Mouse (Mus musculus): ENCODE measurements around the gene Picalm.
"Not testable (repeated sequence)": the region's sequence is repeated elsewhere in the genome, so short reads cannot be mapped to it uniquely, and the experiment has no call there.

Picalm gene

DNA sequence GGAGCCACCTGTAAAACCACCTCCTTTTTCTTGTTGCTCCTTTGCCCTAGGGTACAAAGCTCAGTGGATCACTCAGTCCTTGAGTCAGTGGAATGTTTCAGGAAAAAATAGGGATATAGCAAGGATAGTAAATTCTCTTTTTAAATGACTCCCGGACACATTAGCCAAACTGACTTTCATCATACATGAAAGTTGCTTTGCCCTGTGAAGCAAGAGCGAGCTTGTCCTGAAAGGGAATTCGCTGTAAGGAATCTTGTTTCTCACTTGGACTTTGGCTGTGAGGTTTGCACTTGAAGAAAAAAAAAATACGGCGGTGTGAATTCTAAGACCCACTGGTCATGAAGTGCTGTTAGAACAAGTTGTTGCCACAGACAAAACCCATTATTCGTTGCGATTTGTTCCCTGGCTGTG lies 1.8 kb downstream of the Picalm start:
- no peak for DNase-seq (ENCODE audit: low read depth, low spot score)

- no peak for DNase-seq (ENCODE audit: low read depth, low spot score)
Measured at GRCm38 (mm10) chr7:90132322-90132721, 2.3 kb downstream of the Picalm start.

DNA sequence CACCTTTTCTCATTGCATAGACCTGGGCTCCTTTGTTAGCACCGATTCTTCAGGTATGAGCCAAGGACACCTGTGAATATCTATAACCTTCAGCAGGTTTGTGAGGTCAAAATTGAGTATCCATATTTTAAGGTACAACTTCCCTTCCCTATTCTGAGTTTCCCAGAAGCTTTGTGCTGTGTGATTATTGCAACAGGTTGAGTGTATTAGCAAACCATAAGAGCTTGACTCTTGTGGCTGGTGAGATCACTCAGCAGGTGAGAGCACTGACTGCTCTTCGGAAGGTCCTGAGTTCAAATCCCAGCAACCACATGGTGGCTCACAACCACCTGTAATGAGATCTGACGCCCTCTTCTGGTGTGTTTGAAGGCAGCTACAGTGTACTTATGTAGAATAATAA lies 6.7 kb downstream of the Picalm start:
- no peak for DNase-seq (ENCODE audit: low read depth, low spot score)

GRCm38 (mm10) chr7:90138359-90138758 lies 8.3 kb downstream of the Picalm start:
- DNase-seq (ENCODE audit: low read depth, low spot score): no peak

GRCm38 (mm10) chr7:90140290-90140689 lies 10.3 kb downstream of the Picalm start:
- no peak for DNase-seq (ENCODE audit: low read depth, low spot score)

DNA sequence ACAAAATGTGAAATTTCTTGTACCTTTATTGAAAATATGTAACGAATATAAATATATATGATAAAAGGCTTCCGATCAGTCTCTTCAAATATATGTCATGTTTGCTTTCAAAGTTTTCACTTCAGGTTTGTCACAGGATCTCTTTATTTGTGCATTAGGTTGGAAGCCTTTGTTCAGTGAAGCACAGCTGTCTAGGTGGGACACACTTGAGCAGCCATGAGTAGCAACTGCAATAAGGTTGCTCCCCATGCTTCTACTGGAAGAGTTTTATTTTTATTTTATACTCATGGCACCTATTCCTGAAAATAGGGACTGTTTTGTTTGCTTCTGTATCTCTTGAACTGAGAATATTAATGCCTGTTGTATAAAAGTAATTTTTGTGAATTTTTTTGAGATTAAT lies 14.3 kb downstream of the Picalm start:
- peak; percentile 57 for DNase-seq (ENCODE audit: low read depth, low spot score)

GRCm38 (mm10) chr7:90144971-90145370 lies 15.0 kb downstream of the Picalm start:
- DNase-seq (ENCODE audit: low read depth, low spot score): no peak

DNA sequence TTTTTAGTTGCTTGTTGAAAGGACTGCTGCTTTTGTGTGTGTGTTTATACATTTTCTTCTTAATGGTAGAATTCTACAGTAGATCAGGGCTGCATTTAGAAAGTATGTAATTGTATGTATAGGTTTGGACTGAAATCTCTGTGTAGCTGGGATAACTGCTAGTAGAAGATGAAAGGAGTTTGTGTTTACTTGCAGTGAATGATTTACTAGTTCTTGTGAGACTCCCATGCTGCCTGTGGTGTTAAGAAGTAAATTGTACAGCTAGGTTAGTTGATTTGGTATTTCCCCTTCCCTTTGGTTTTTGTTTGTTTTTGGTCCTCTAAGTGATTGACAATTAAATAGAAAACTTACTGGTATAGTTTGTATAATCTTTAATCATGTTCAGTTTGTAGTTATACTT lies 15.4 kb downstream of the Picalm start:
- no peak for DNase-seq (ENCODE audit: low read depth, low spot score)

DNA sequence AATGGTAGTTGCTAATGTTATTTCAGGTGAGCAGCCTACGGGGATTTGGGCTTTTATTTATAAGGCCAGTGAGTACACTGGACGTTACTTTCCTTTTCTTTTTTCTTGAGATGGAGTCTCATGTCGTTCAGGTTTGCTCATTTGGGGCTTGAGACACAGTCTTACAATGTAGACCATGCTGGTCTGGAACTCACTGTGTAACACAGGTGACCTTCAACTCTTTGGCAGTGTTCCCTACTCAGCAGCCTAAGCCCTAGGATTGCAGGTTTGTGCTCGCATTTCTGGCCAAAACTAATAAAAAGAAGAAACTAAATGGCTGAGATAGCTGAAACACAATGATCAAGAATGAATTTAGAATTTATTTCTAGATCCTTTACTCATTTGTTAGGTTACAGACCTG lies 15.9 kb downstream of the Picalm start:
- DNase-seq (ENCODE audit: low read depth, low spot score): no peak

- DNase-seq (ENCODE audit: low read depth, low spot score): peak; percentile 42
Measured at GRCm38 (mm10) chr7:90146321-90146720, 16.3 kb downstream of the Picalm start.

GRCm38 (mm10) chr7:90148023-90148422 lies 18.0 kb downstream of the Picalm start:
- no peak for DNase-seq (ENCODE audit: low read depth, low spot score)

DNA sequence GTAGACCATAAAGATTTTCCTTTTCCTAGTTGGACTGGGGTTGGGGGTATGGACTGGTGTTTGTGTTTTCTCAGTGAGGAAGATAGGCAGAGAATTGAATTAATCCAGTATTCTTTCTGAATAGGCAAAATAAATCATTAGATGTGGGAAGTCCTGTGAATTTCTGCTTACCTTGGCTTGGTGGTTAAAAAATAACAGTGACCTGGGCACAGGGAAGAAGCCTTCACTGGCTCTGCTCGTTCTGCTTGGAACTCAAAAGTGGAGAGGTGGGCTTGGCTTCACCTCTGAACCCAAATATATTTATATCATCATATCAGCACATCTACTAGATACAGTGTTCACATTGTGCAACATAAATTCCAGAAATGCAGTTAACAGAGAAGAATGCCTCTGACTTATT lies 18.5 kb downstream of the Picalm start:
- no peak for DNase-seq (ENCODE audit: low read depth, low spot score)

DNA sequence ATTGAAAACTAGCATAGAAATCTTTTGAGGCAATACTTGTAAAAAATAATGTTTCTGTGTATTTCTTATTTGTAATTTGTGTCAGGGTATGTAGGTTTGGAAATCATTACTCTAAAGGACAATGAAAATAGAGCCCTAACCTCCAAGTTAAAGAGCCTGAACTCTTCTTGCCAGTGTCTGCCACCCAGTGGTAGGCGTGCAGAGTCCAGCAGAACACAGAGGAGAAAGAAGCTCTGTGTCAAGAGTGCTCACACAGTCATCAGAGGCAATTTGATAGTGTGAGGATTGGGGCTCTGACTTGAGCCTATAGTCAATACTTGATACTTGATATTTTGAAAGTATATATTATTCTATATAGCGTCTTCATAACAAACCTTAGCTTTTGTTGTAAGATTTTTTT lies 20.3 kb downstream of the Picalm start:
- DNase-seq (ENCODE audit: low read depth, low spot score): peak; percentile 58

- DNase-seq (ENCODE audit: low read depth, low spot score): no peak
Measured at GRCm38 (mm10) chr7:90158034-90158433, 28.0 kb downstream of the Picalm start.

GRCm38 (mm10) chr7:90160598-90160997 lies 30.6 kb downstream of the Picalm start:
- DNase-seq (ENCODE audit: low read depth, low spot score): no peak

DNA sequence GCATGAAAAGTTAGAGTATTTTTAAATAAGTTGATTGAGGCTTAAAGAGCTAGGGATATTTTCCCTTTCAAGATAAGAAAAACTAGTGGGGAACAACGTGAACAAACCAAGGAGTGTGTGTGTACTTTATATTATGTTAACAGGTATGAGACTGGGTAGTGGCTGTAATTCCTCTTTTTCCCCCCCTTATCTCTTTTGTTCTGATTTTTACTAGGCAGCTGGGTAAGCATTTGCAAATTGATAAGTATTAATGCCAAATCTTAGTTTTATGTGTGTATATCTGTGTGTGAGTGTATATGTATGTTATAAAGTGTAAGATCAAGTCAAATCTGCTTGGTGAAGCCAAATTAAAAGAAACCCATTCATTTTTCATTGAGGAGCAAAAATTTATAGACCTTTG lies 34.3 kb downstream of the Picalm start:
- no peak for DNase-seq (ENCODE audit: low read depth, low spot score)

GRCm38 (mm10) chr7:90165970-90166369 lies 36.0 kb downstream of the Picalm start:
- no peak for DNase-seq (ENCODE audit: low read depth, low spot score)

DNA sequence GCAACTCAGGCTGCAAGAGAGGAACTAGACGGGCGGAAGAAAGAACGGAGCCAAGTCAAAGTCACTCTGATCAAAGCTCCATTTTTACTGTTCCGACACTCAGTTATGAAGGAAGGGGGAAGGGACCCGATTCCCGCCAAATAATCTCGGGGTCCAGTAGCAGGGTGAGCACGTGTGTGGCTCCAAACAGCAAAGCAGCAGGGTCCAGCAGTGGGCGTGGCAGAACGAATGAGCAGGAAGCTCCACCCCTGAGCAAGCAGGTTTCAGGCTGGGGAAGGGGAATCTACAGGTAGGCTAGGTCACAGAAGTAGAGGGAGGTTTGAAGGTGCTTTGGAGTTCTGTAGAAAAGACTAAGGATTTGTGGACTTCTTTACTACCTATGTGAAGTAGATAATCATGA lies 37.8 kb downstream of the Picalm start:
- not testable (repeated sequence) for DNase-seq (ENCODE audit: low read depth, low spot score)

- DNase-seq (ENCODE audit: low read depth, low spot score): peak; percentile 20
Measured at GRCm38 (mm10) chr7:90173778-90174177, 43.8 kb downstream of the Picalm start.

GRCm38 (mm10) chr7:90175576-90175975 lies 45.6 kb downstream of the Picalm start:
- DNase-seq (ENCODE audit: low read depth, low spot score): no peak

- no peak for DNase-seq (ENCODE audit: low read depth, low spot score)
Measured at GRCm38 (mm10) chr7:90180635-90181034, 50.6 kb downstream of the Picalm start.

DNA sequence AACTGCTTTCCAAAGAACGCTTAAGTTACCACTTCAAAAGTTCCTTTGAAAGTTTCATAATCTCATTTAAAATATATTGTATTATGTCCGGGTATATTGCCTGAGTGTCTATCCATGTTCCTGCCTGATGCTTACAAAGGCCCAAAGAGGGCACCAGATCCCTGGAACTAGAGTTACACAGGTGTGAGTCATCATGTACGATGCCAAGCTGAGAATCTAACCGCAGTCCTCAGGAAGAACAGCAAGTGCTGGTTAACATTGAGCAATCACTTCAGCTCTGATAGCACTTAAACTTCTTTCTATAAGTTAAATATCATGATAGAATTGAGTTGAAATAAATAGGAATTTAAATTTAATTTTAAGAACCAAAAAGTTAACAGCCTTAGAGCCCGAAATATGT lies 70.2 kb downstream of the Picalm start:
- DNase-seq (ENCODE audit: low read depth, low spot score): no peak

DNA sequence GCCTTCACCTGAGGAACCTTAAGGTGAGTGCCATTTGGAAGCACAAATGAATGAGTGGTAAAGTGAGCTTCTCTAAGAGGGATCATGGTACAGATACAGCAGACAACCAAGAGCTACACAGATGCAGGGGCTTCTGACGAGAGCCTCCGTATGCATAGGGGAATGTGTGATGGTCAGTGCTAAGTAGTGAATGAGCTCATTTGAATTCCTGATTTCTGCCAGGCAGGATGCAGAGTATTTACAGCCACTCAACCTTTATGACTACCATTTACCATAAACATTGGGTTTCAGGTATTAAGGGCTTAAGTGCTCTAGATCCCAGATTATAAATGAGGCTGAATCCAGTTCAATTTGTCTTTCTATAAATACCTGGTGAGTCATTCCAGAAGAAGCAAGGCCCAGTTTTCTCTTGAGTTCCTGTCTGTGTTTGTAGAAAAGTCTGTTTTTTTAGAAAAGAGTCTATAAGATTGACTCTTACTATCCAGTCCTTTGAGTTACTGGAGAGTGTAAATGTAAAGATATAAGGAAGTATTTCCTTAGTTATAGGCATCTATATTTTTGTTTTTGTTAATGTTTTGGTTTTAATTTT lies 72.0 kb downstream of the Picalm start:
- DNase-seq (ENCODE audit: low read depth, low spot score): no peak

DNA sequence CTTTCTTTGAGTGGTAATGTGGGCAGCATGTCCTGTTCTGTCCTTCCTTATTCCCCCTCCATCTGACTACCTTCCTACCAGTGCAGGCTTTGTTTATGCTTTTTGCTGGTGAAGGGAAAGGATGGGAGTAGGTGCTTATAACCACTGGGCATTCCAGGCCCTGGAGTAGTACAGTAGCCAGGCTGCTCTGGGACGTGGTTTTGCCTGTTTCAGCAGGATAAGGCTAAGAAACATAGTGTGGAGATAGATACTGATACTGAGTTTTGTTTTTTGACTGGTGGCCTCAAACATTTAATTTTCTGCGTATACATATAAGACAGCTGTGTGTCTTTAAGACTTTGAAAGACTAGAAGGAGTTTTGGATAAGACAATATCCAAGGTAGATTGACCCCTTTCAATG lies 73.9 kb downstream of the Picalm start:
- DNase-seq (ENCODE audit: low read depth, low spot score): no peak
